Mouse (Mus musculus): Measurements from ENCODE around the gene Sirpa.

Gene Sirpa

DNA sequence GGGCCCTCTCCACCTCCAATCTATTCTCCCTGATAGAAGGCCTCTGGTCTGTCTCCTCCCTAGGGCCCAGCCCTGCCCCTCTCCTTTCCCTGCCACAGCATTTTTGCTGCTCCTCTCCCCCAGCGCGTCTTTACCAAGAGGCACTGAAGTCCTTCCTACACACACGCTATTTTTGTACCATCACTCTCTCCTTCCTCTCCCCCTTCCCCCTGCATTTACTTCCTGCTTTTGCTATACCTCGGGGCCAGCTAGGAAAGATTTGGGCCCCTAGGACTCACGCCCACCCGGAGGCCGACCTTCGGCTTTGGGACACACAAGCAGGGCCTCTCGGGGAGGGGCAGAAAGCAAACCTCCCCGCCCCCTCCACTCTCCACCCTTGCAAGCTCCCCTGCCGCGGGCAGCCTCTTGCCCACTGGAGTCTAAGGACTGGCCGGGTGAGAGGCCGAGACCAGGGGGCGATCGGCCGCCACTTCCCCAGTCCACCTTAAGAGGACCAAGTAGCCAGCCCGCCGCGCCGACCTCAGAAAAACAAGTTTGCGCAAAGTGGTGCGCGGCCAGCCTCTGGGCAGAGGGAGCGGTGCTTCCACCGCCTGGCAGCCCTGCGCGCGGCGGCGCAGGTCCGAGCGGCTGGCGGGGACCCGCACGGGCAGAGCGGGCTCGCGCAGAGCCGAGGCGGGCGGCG, at the start of gene Sirpa:
Sirpa (plus strand) TSS at position 377 of the 682 bp plus-strand sequence.
- peak; percentile 54 for DNase-seq (ENCODE audit: low read depth, low spot score)

DNA sequence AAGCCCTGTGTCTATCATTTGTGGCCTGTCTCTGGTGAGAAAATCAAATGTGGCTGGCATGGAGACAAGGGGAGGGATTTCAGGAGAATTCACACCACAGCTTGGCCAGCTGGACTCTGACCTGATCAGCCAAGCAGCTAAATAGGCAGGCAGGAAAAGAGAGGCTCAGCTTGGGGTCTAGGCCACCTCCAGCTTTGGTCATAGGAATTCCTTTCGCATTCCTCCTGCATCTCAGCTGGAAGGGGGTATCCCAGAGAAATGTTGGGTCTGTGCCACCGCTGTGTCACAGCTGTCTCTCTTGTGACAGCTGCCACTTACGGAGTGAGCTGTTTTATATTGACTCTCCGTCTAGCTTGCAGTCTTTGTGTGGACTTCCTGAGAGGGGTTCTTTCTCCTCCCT, 48.2 kb upstream of the Sirpa start:
- DNase-seq (ENCODE audit: low read depth, low spot score): no peak

DNA sequence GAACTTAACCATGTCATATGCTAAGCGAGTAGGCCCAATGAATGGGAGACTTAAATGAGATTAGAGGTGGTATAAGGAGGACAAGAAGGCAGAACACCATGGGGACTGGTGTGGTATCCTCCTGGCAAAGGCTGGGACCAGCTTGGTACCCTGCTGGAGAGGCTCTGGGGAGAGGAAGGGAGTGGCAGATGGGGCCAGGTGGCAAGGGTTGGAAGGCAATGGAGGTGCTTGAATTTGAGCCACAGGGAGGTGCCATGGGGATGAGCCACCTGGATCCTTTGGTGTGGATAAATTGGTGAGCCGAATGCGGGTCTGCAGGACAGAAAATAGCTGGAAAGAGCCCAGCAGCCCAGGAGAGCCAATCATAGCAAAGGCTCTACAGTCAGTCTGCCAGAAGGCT, 47.7 kb upstream of the Sirpa start:
- no peak for DNase-seq (ENCODE audit: low read depth, low spot score)

DNA sequence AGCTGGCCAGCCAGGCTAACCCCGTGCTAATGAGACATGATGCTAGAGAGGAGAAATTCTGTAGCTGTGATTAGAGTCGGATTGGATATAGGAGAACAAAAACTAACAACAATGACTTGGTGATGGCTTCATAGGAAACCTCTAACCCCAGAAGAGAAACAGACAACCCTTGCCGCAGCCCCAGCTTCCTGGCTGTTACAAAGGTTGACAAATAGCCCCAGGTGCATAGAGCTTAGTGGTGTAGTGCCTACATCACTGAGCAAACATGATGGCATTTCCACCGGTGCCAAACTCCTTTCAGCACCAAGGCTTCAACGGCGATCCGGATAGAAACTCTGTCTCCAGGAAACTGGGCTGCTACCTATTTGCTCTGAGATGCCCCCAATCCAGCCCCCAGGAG, 47.0 kb upstream of the Sirpa start:
- DNase-seq (ENCODE audit: low read depth, low spot score): no peak

DNA sequence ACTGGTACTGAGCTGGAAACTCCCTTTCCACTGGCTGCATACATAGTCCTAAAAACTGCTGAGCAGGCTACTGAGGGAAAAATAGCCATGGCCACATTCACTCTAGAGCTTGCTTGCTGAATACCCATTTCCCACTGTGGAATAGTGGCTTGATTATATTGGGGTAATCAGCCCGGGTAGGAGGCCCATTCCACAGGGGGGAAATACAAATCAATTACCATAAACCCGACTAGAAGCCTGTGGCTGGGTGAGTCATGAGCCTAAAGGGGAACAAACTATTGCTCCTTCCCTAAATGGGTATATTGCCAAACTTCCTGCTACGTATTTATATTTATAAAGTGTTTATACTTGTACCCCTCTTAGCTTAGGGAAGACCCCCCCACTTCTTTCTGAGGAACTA, 45.9 kb upstream of the Sirpa start:
- no peak for DNase-seq (ENCODE audit: low read depth, low spot score)

DNA sequence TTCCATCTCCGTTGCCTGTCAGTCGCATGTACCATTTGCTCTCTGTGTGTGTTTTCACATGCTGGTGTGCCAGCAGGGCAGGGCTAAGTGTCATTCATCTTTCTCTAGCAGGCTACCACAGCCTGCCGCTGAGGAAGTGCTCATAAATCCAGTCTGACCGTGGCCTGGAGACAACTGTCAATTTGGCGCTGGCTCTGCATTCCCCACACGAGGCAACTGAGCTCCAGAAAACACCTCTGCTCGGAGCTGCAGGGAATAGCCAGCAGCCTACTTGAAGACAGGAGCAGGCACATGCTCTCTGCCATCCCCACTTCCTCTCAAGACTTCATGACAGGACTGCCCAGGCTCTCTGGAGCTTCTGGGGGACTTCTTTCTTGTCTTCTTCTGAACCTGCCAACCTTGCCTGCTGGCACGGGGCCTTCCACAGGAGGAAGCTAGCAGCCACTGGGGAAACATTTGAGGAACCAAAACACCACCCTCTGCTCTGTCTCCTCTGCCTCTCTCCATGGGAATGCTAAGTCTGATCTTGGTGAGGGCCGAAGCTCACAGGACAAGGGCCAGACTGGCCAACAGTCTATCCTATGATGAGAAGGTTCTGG, 43.0 kb upstream of the Sirpa start:
- DNase-seq (ENCODE audit: low read depth, low spot score): no peak

DNA sequence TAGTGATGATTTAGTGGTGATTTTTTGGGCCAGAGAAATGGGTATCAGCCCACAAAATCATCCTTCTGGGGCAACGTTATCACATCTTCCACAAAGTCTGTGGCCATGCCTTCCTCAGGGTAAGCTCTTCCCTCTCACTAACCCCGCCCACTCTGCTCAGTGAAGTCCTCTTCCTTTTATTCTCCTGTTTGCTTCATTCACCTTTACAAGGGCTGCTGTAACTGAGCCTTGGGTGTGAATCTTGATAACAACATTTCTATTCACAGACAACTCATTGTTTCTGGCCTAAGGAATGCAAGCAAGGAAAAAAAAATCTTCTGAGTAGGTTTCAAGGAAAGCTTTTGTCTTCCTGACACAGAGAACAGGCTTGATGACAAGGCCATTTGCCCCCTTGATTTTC, 41.9 kb upstream of the Sirpa start:
- DNase-seq (ENCODE audit: low read depth, low spot score): no peak

DNA sequence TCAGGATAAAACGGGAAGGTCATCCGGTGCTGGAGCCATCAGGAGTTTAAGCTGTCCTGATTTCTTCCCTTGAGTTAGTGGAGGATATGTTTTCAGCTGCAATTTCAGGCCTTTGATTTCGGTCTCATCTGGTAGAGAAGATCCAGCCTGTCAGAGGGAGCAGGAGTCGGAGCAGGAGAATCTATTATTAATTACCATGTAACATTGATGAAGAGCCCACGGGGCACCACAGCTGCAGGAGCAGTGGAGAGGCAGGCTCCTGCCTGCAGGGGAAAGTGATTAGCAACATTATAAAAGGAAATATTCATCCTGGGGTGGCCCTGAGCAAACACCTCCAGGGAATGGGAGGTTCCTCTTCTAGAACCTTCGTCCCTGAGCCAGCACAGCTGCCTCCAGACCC, 36.6 kb upstream of the Sirpa start:
- DNase-seq (ENCODE audit: low read depth, low spot score): no peak

DNA sequence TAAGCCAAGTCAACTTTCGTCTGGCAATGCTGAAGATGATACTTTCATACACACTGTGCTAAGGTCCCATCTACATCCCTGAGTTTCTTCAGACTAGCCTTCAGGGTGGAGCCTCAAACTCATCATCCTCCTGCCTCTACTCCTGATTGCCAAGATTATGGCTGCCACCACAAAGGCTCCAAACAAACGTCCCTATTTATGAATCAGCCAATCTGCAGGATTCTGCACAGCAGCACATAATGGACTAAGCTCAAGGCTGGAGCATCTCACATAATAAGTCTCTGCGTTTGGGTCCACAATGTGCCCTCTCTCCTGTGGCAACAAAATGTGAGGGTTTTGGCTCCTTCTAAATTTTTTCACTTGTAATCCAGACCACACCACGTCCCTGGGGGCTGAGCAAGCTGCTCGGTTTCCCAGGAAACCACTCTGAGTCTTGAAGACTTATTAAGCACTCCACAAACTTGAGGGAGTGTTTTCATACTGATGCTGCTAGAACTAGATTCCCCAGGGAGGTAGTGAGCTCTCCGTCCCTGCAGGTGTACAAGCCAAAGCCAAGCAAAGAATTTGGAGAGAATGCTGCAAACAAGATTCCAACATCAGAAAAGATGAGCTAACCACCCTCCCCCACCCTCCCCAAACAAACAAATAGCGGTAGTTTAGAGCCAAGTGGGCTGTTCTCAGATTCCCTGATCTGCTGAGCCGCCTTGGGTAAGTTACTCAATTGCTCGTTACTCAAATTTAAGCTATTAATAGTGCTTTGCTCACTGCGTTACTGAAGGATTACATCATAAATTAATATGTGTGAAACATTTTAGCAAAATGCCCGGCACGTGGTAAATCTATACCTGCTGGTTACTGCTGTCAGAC, 34.4 kb upstream of the Sirpa start:
- no peak for DNase-seq (ENCODE audit: low read depth, low spot score)

DNA sequence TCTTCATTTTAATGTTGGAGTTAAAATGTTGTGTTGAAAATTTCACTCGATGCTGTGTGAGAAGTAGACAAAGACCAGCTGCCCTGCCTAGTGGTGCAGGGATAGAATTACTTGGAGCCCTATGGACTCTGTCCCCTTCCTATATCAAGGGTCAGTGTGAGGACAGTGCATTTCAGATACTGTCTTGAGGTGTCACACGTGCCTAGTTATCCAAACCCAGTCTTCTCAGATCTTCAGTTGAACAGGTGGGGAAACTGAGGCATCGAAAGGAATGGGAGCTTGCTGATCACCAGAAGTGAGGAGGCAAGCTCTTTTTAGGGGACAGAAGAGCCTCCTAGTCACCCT, 33.8 kb upstream of the Sirpa start:
- no peak for DNase-seq (ENCODE audit: low read depth, low spot score)

DNA sequence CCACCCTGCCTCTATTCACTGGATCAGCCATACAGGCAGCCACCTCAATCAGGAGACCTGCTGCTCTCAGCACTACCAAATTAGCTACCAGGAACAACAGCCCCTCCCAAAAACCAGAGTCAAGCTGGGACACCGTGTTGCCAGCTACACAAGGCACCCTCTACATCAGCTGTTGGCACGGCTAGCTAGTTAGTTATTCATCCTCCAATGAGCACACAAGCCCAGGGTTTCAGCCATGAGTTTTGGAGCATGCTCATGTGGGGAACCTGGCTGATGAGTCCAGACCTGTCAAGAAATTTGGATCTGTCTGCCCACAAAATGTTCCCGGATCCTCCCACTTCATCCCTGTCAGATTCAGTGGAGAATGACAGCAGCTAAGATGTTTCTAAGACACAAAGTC, 30.8 kb upstream of the Sirpa start:
- DNase-seq (ENCODE audit: low read depth, low spot score): no peak

DNA sequence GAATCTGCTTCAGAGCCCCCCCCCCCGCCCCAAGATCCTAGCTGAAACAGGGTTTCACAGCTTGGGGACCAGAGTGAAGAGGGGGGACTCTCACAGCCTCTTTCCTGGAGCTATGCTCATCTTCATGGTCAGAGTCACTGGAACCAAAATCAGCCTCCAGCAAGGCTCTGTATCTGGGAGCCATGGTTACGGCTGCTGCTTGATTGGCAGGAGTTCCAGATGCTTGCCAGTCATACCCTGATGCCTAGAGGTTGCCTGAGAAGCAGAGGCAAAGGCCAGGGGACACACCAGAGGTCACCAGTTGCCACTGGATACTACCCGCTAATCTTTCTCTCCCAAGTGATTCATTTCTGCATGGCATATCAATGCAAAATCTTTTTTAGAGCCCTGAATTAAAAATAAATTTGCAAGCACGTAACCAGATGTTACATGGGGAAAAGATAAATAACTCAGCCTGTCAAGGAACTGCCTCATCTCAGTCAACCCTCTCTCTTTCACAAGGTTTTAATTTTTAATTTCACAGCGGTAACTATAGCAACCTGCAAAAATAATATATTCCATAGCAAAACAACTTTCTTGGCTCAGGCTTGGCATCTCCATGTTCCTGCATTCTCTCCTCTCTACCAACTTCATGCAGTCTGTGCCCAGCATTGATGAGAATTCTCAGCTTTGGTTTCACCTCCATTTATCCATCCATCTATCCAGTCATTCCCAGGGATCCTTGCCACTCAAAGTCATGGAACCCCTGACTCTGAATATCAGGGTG, 28.5 kb upstream of the Sirpa start:
- no peak for DNase-seq (ENCODE audit: low read depth, low spot score)

DNA sequence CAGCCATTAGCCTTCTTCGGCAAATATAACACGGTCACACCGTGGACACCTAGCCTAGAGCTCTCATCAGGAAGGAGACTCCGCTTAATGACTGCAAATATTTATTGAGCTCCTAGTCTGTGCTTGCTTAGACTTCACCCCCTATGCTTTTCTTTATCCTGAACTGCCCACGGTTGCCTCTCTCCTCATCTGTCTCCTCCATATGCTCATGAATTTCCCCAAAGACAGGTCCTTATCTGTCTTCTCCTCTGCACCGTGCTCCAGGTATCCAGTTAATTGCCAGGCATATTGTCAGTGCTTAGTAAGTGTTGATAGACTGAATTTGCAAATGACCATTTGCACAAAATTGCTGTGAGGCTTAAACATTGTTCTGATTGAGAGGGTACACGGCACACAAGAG, 23.5 kb upstream of the Sirpa start:
- no peak for DNase-seq (ENCODE audit: low read depth, low spot score)

DNA sequence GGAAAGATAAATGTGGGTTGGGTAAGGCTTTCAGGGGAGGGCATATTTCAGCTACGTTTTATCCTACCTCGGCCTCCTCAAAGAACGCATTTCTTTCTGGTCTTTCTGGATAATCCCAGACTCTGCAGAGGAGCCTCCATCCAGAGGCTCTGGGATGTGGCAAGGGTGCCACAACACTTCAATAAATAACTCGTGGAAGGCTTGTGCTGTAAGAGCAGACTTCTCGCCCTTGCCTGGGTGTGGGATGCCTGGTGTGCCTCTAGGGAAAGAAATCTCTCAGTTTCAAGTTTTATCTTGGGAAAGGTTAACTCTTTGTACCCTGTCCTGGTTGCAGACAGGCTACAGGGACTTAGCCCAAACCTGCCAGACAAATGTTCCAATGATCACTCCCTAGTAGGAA, 23.1 kb upstream of the Sirpa start:
- DNase-seq (ENCODE audit: low read depth, low spot score): no peak

DNA sequence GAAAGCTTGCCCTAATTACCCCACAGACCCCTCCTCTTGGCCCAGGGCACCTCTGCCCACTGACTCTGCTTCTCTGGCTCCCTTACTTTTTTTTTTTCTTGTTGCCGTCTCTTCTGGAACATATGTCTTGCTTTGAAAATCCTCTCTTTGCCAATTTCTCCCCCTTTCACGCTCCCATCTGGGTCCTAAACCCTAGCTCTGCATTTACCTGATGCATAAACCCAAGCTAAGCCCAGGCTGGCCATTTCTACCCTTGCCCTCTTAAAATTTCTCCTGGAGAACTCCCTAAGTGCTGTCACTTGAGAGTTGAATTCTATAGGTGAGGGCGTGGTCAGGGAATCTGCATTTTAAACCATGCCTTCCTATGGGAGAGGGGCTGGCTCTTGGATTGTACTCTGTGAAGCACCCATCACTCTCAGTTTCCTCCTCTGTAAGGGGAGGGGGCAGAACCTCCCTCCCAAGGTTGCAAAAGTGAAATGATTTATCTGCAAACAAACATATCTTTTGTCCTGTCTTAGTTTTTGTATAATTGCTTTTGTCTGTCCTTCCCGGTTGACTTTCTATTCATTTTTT, 18.8 kb upstream of the Sirpa start:
- peak; percentile 36 for DNase-seq (ENCODE audit: low read depth, low spot score)

DNA sequence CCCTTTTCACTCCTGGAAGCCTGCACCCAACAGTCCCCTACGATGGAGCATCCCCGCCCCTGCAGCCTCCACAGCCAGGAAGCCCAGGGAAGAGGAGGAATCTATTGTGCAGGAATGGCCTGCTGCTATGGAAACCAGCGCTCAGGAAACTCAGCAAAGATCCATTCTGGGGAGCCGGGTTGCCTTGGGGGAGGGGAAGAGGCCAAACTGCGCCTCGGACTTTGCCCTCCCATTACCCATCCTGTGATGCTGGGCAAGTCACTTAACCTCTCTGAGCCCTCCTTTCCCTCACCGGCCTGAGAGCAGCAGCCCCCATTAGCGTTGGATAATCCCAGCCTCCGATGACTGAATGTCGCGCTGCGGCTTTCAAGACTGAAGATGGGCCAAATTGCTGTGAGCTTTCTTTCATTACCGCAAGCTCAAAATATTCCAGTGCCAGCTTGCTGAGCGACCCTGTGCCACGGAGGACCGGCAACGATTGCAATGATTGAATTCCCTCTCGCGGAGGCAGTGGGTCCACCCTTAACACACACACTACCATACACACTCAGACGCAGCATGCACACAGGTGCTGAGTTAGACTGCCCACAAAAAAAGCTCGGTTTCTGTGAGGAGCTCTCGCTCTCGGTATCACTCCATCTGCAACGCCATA, 18.1 kb upstream of the Sirpa start:
- peak; percentile 70 for DNase-seq (ENCODE audit: low read depth, low spot score)

DNA sequence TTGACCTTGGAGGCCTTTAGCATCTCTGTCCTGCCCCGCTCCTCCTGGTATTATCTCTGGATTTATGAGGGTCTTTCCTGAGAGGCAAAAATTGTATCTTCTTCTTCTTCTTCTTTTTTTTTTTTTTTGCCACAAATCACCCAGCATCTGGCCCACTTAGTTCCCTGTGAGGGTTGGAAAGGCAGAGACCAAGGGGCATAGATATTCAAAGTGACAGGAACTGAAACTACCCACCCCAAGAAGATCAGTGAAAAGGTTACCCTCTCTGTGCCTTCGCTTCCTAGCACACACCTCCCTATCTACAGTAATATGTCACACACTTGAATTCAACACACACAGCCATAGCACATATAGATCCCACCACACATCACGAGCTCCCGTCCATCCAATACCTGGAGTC, 17.5 kb upstream of the Sirpa start:
- DNase-seq (ENCODE audit: low read depth, low spot score): no peak

DNA sequence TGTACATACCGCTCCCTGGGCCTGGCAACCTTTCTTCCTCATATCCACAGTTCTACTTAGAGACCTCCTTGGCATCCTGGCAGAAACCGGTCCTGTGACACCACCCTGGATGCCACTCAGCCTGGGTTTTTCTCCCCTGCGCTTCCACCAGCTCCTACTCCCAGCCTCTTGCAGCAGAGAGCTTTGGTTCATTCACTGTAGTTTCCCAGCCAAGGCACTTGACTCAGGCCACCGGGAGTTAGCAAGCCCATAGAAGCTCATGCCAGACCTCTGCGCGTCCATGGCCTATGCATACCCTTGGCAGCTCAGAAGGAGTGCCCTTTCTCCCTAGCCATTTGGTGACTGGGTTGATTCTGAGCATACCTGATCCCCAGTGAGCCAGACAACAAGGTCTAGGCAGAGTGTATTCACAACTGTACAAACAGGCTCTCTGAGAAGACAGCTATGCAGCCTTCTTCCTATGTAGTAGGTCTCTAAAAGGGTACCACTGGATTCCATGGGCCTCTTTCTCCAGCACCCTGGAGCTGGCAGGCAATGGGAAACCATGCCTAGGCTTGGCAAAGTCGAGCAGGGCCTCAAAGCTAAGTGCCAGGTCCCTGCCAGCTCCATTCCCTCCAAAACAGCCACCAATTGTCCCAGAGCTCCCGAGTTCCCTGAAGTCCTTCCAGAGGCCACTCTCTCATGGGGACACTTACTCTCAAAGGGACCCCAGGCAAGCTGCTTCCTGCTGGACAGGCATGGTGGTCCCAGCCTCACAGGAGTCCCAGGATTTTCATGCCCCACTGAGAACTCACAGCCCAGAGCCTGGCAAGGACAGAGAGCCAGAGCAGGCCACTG, 15.8 kb upstream of the Sirpa start:
- no peak for DNase-seq (ENCODE audit: low read depth, low spot score)

DNA sequence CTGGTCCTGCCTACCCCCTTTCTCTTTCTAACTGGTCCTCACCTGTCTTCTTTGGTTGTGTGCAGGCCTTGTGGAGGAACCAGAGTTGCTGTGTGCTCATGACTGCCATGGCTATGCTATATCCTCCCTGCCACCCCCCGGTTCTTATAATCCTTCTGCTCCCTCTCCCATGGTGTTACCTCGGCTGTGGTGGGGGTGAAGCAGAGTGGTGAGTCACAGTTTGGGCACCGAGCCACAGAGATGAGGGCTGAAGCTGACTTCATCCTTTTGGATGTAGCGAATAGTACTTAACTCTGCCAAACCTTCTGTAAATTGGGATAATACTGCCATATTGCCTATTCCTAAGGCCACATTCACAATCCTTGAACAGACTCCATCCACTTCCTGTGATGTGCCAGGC, 12.0 kb upstream of the Sirpa start:
- DNase-seq (ENCODE audit: low read depth, low spot score): no peak

DNA sequence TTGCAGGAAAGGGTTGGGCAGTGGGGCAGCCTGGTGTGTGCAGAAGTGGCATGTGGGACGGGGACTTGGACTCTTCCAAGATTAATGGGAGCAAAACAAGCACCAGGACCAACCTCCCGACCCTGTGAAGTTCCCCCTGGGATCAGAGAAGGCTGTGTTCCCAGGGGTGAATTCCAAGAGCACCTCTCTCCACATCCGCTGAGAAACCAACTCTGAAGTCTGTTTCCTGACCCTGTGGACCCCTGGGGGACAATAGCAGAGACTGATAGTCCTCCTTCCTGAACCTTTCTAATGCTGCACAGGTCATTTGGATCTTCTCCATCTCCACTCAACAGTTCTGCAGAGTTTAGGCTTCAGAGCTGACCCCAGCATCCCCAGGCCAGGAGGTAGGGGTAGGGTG, 10.8 kb upstream of the Sirpa start:
- no peak for DNase-seq (ENCODE audit: low read depth, low spot score)

Measured in ES-CJ7 (cell line).